Mouse (Mus musculus): ENCODE data around the gene Cars2.

DNA sequence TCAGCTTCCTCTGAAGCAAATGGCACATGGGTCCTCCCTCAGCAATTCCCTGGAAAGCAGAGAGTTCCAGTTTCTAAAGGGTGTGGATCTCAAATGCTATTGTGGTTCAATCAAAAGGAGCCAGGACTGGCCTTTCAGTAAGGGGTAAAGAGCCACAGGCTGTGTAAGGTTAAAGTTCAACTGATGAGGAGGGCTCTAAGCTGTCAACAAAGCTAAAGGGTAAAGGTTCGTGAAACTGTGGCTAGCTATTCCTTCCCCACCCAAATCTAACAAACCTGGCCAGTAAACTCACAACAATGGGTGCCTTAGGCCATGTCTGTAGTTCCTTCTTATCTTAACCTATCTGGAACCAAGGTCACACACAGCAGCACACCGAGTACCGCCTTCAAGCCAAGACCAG, 68.7 kb downstream of the Cars2 start:
- no peak for TF ChIP-seq CTCF (IDR thresholded peaks at IDR 0.05; ENCODE audit: extremely low read depth, insufficient read depth, low read length)
- no peak for TF ChIP-seq POLR2A (IDR thresholded peaks at IDR 0.05; ENCODE audit: extremely low read depth, insufficient read depth, low read length)
